Mouse (Mus musculus) B cell, adult 2 months (primary cell): ENCODE data around the gene Tvp23b.
A peak's percentile ranks its signal among the peaks of the same experiment; 100 is the strongest.

Source experiments
- DNase-seq, 2 experiments: peaks; one replicate each; pipeline ENCODE4 v3.0.0; 2022

The Tvp23b gene

GRCm38 (mm10) chr11:62879220-62880048 is at the start of gene Tvp23b:
TSS of gene Tvp23b (plus strand) at chr11:62879455.
- peak; percentile 99 to 100 for DNase-seq

GRCm38 (mm10) chr11:62830387-62830786 is 48.9 kb upstream of the Tvp23b start:
- DNase-seq: no peak

GRCm38 (mm10) chr11:62831906-62832305 is 47.3 kb upstream of the Tvp23b start:
- no peak for DNase-seq

- DNase-seq: no peak
Measured at GRCm38 (mm10) chr11:62844562-62844961, 34.7 kb upstream of the Tvp23b start.

- DNase-seq: no peak
Measured at GRCm38 (mm10) chr11:62845730-62846129, 33.5 kb upstream of the Tvp23b start.

GRCm38 (mm10) chr11:62846961-62847654 is 32.1 kb upstream of the Tvp23b start, which contains the start of gene Fbxw10:
TSS of gene Fbxw10 (plus strand) at chr11:62847069.
- peak; percentile 52 to 57 for DNase-seq

- DNase-seq: peak; percentile 32
Measured at GRCm38 (mm10) chr11:62847655-62848191, 31.5 kb upstream of the Tvp23b start.

GRCm38 (mm10) chr11:62848301-62848700 is 31.0 kb upstream of the Tvp23b start:
- peak; percentile 10 to 11 for DNase-seq

GRCm38 (mm10) chr11:62851199-62851598 is 28.1 kb upstream of the Tvp23b start:
- no peak for DNase-seq

GRCm38 (mm10) chr11:62853334-62853733 is 25.9 kb upstream of the Tvp23b start:
- no peak for DNase-seq

- DNase-seq: no peak
Measured at GRCm38 (mm10) chr11:62865562-62865961, 13.7 kb upstream of the Tvp23b start.

GRCm38 (mm10) chr11:62866685-62867084 is 12.6 kb upstream of the Tvp23b start:
- no peak for DNase-seq

GRCm38 (mm10) chr11:62869201-62869600 is 10.1 kb upstream of the Tvp23b start:
- DNase-seq: no peak

GRCm38 (mm10) chr11:62869715-62870371 is 9.4 kb upstream of the Tvp23b start:
- DNase-seq: no peak

- DNase-seq: no peak
Measured at GRCm38 (mm10) chr11:62873479-62873878, 5.8 kb upstream of the Tvp23b start.

- DNase-seq: no peak
Measured at GRCm38 (mm10) chr11:62875696-62876095, 3.6 kb upstream of the Tvp23b start.

GRCm38 (mm10) chr11:62876445-62876844 is 2.8 kb upstream of the Tvp23b start:
- DNase-seq: no peak

- no peak for DNase-seq
Measured at GRCm38 (mm10) chr11:62877391-62877790, 1.9 kb upstream of the Tvp23b start.

GRCm38 (mm10) chr11:62878728-62879127 is 527 bp upstream of the Tvp23b start:
- peak; percentile 5 to 7 for DNase-seq

GRCm38 (mm10) chr11:62883407-62883806 is 4.2 kb downstream of the Tvp23b start:
- DNase-seq: no peak

GRCm38 (mm10) chr11:62885323-62885722 is 6.1 kb downstream of the Tvp23b start:
- DNase-seq: no peak

- DNase-seq: no peak
Measured at GRCm38 (mm10) chr11:62890796-62891195, 11.5 kb downstream of the Tvp23b start.

- DNase-seq: no peak
Measured at GRCm38 (mm10) chr11:62891763-62892162, 12.5 kb downstream of the Tvp23b start.
